Mouse (Mus musculus): ENCODE measurements around the gene Sema4a. TPM values are rescaled to one million over a fixed set of nuclear protein-coding genes. Genes with fewer than 3 reads are reported as not detected.
A peak's percentile ranks its signal among the peaks of the same experiment; 100 is the strongest.

Gene Sema4a
- 22.3 and 25.1 TPM in 2 replicates for polyA plus RNA-seq (2015; fragmentation: Nextera tagmentation; extraction: Ambion mirVana)

DNA sequence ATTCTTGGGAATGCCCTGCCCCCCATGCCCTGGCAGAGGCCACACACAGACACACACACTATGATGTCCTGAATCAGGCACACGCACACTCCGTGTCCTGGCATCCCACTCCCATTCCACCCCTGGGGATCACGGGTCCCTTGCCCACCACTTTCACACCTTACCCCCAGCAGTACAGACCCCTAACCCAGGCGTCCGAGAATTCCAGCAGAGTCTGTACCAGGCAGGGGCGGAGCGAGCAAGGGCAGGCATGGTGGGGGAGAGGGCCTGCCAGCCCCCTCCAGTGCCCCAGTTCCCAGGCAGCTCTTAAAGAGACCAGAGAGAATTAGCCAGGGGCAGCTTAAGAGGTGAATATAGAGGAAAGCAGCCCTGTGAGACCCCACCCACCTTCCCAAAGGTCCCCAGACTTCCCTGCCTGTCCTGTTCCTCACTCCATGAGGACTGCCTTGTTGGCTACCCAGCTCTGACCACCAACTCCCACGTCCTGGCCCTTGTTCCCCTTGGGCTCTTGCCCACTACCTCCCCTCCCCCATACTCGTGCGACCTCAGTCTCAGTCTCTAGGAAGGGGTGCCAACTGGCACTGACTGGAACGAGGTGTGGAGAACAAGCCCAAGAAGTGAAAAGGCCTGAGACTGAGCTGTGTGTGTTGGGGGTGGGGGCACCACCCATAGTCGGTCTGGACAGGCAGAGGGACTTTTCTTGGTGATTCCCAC lies at the start of gene Sema4a:
TSS of gene Sema4a (minus strand) at position 200 of the 714 bp plus-strand sequence.
- H3K4me3 ChIP-seq (replicated peaks), result no peak within 1 kb of the TSS
- H3K9me3 ChIP-seq, result no peaks in the 10 kb centered on the region
- 47% methylated on average over 12 of the region's 12 CpGs for WGBS
- H3K27ac ChIP-seq, result no peak within 1 kb of the TSS
- H3K36me3 ChIP-seq, result no peaks in the 10 kb centered on the region
- H3K27me3 ChIP-seq (replicated peaks), result no peaks in the 10 kb centered on the region
- ATAC-seq (ENCODE audit: insufficient read depth, low FRiP score, low read depth), result no peak
- no peak within 1 kb of the TSS for H3K9ac ChIP-seq
- peaks cover 8% of the 10 kb centered on the region; the same call in 1 of the 2 replicates for H3K4me1 ChIP-seq
- no peak within 1 kb of the TSS for H3K4me2 ChIP-seq

DNA sequence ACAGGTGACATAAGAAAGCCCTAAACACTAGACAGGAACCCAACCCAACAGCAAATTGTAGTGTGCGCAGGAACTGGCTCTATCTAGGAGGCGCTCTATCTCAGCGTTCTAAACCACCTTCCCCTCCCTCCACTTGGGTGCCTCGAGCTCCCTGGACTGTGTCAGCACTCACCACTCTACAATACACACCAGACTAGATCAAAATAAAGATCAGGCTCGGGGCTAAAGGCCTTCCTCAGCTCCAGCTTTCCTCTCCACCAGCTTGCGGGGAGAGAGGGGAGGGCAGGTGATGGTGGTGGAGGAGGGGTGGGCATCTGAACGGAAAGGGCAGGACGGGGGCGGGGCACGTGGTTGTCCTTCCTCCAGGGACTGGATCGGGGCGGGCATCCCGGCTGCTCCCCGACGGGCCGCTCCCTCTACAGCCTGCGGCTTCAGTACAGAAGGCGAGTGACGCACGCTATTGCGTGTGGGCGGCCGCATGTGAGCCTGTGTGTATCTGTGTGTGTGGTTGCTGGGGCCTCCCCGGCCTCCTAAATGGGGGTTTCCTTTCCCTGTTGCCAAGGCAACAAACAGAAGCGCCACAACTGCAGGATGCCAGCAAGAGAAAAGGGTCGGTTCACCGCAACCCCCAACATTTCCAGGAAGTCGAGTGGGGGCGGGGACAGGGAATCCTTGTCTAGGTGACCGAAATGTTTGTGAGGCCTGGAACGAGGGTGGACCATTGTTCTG lies 48.9 kb upstream of the Sema4a start, which contains the start of gene Lmna:
TSS of gene Lmna (minus strand) at position 265 of the 729 bp plus-strand sequence.
- peak within 1 kb of the TSS; percentile 91 for H3K27ac ChIP-seq
- no peaks in the 10 kb centered on the region for H3K27me3 ChIP-seq (replicated peaks)
- H3K4me2 ChIP-seq, result peak within 1 kb of the TSS; percentile 52
- no peaks in the 10 kb centered on the region for H3K36me3 ChIP-seq
- peaks cover 42% of the 10 kb centered on the region for H3K4me1 ChIP-seq
- peak within 1 kb of the TSS; percentile 36 for H3K4me3 ChIP-seq (replicated peaks)
- no peaks in the 10 kb centered on the region for H3K9me3 ChIP-seq
- WGBS, result under 1% methylated on average over 31 of the region's 31 CpGs
- H3K9ac ChIP-seq, result no peak within 1 kb of the TSS
- peak; percentile 93 for ATAC-seq (ENCODE audit: insufficient read depth, low FRiP score, low read depth)

DNA sequence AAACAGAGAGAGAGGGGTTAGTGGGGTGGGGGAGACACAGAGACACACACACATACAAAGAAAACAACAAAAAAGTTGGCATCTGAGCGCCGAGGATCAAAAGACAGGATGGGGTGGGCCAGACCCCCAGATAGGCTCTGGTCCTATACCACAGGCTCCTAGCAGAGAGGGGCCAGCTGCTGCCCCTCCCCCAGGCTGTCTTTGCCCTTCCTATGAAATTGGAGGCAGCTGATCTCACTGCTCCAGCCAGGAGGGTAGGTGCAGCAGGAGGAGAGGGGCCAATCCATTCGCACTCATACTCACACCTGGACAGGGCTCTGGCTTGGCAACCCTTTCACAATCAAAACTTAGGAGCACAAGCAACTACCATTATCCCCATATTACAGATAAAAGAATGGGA lies 48.3 kb upstream of the Sema4a start:
- ATAC-seq (ENCODE audit: insufficient read depth, low FRiP score, low read depth), result peak; percentile 3; the same call in 1 of the 2 replicates
- H3K4me2 ChIP-seq, result peak overlapping the region; percentile 52
- peaks cover 39% of the 10 kb centered on the region for H3K4me1 ChIP-seq
- no peaks in the 10 kb centered on the region for H3K9me3 ChIP-seq
- H3K27me3 ChIP-seq (replicated peaks), result no peaks in the 10 kb centered on the region
- H3K36me3 ChIP-seq, result no peaks in the 10 kb centered on the region
- no peak overlapping the region for H3K9ac ChIP-seq
- peak overlapping the region; percentile 36; the same call in 1 of the 2 replicates for H3K4me3 ChIP-seq (replicated peaks)
- peak overlapping the region; percentile 91 for H3K27ac ChIP-seq
- 63% methylated on average over 3 of the region's 3 CpGs for WGBS

DNA sequence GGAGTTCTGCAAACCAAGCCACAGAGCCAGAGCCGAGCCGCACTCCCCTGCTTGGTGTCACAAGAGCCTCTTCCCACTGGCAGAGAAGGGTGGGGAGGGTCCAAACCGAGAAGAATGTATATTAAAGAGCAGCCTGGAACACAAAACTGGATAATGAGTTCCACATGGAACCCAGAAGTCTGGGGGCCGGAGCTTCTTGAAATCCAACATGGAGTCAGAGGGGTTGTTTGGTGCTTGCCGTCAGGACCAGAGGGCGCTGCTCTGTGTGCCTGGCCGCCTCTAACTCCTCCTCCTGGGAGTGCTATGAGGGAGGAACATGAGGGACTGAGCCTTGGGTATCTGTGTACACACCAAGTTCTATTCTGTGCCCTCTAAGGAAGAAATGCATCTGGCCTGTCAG lies 44.8 kb upstream of the Sema4a start:
- 52% methylated on average over 7 of the region's 7 CpGs for WGBS
- Histone ChIP-seq H3K36me3 (no peaks in the 10 kb centered on the region), H3K4me1 (peaks cover 33% of the 10 kb centered on the region)

DNA sequence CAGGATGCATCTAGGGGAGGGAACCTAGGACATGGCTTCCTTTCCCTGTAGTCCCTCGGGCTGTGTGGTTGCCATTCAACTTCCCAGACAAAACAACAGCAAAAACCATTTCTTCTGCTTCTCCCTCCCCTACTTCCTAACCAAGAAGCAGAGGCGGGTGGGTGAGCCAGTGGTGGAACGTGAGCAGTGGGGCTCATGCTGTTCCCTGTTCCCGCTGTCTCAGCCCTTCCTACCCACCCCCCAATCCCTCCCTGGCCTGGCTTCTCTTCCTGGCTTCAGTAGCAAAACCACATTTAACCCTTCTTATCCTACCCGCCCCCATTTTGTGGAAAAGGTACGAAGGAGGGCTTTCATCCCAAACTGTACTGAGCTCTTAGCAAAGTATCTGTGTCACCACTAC lies 44.1 kb upstream of the Sema4a start:
- Histone ChIP-seq H3K4me3 (replicated peaks) (no peak overlapping the region), H3K27me3 (replicated peaks) (no peaks in the 10 kb centered on the region), H3K27ac (peak overlapping the region; percentile 65; the same call in 1 of the 2 replicates), H3K9ac (no peak overlapping the region), H3K36me3 (no peaks in the 10 kb centered on the region), H3K4me1 (peaks cover 40% of the 10 kb centered on the region), H3K9me3 (no peaks in the 10 kb centered on the region), H3K4me2 (no peak overlapping the region)
- no peak for ATAC-seq (ENCODE audit: insufficient read depth, low FRiP score, low read depth)
- WGBS, result 56% methylated on average over 6 of the region's 6 CpGs

More for the DNA sequence above, 44.8 kb upstream of the Sema4a start:
- Histone ChIP-seq H3K9me3 (no peaks in the 10 kb centered on the region), H3K4me3 (replicated peaks) (no peak overlapping the region), H3K9ac (no peak overlapping the region), H3K27me3 (replicated peaks) (no peaks in the 10 kb centered on the region), H3K4me2 (no peak overlapping the region), H3K27ac (peak overlapping the region; percentile 12; the same call in 1 of the 2 replicates)
- no peak for ATAC-seq (ENCODE audit: insufficient read depth, low FRiP score, low read depth)

DNA sequence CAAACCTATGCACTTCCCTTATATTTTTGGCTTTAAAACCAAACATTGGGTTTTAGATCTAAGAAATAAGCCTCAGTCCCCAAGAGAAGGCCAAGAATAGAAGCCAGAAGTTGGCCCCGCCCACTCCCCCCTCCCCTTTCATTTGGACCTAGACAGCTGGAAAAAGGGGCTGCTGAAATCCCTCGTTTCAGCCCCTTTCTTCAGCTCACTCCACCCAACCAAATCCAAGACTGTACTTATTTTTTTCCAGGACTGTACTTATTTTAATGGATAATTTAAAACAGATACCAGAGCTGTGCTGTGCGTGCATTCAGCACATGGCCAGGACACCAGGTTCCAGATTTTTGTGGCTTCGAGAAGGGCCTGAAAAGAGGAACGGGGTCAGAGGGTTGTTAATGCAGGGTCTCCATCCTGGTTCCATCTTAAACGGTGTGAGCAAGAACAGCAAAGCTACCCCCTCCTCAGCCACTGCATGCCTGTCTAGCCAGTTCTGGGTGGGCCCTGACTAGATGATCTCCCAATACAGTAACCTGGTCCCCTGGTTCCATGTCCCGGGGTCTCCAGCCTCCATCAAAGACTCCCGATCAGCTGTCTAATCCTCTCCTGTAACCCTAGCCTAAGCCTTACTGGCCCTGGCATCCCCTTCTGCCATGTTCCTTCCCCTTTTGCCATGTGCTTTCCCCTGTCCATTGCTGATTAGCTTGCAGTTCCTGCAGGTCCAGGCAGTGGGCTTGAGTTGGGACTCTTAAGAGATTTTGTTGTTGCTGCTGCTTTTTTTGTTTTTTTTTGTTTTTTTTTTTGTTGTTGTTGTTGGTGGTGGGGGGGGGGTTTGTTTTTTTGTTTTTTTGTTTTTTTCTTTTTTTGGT lies 43.1 kb upstream of the Sema4a start:
- peak overlapping the region; percentile 85; the same call in 1 of the 2 replicates for H3K4me2 ChIP-seq
- no peak for ATAC-seq (ENCODE audit: insufficient read depth, low FRiP score, low read depth)
- 39% methylated on average over 8 of the region's 8 CpGs for WGBS
- H3K4me3 ChIP-seq (replicated peaks), result no peak overlapping the region
- H3K27ac ChIP-seq, result peak overlapping the region; percentile 94
- no peaks in the 10 kb centered on the region for H3K9me3 ChIP-seq
- no peak overlapping the region for H3K9ac ChIP-seq
- H3K4me1 ChIP-seq, result peaks cover 39% of the 10 kb centered on the region
- H3K27me3 ChIP-seq (replicated peaks), result no peaks in the 10 kb centered on the region
- no peaks in the 10 kb centered on the region for H3K36me3 ChIP-seq

DNA sequence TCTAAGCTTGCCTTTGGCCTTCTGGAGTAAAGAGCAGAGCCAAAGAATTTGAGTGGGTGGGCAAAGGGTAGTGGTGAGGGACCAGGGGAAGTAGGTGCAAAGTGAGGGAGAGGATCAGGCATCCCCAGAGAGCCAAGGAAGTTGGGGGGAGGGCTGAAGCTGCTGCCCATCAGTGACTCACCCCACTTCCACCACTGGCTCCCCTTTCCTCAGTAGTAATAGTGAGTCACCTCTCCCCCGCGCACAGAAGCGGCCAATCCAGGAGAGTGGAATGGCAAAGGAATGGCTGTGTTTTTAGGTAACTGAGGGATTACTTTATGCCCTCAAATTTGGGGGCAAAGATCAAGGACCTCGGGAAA lies 42.5 kb upstream of the Sema4a start:
- no peak overlapping the region for H3K9ac ChIP-seq

DNA sequence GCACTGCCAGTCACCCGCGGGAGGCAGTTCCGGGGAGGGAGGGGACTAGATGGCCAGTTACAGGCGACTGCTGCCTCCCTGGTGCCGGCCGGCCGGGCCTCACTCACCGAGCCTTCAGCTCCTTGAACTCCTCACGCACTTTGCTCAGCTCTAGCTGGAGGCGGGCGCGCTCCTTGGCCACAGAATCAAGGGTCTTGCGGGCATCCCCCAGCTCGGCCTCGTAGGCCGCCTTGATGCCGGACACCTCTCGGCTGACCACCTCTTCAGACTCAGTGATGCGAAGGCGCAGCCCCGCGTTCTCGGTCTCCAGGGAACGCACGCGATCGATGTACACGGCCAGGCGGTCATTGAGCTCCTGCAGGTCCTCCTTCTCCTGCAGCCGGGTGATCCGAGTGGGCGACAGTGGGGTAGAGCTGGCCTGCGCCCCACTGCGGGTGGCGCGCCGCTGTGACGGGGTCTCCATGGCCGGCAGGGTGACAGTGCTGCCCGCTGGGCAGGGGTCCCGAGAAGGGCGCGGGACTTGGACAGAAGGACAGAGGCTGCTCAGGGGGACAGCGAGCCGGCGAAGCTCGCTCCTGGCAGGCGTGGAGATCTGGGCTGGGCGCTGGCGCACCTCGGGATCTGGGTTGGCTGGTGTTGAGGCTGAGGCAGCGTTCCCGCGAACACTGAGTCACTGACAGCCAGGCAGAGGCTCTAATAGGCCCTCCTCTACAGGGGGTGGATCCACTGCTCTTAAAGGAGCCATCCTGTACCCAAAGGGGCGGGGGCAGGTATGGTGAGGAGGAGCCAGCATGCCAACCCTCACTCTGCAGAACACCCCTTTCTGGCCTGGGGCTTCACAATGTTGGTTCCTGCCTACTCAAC lies 41.9 kb upstream of the Sema4a start:
- 1% methylated on average over 52 of the region's 55 CpGs for WGBS
- Histone ChIP-seq H3K9me3 (no peaks in the 10 kb centered on the region), H3K36me3 (no peaks in the 10 kb centered on the region), H3K9ac (peak overlapping the region; percentile 92), H3K27ac (peak overlapping the region; percentile 94), H3K4me2 (peak overlapping the region; percentile 85), H3K4me3 (replicated peaks) (peak overlapping the region; percentile 68), H3K4me1 (peaks cover 40% of the 10 kb centered on the region), H3K27me3 (replicated peaks) (no peaks in the 10 kb centered on the region)
- peak; percentile 94 for ATAC-seq (ENCODE audit: insufficient read depth, low FRiP score, low read depth)

More for the DNA sequence above, 42.5 kb upstream of the Sema4a start:
- H3K27me3 ChIP-seq (replicated peaks), result no peaks in the 10 kb centered on the region
- peak overlapping the region; percentile 68 for H3K4me3 ChIP-seq (replicated peaks)
- H3K36me3 ChIP-seq, result no peaks in the 10 kb centered on the region
- peak; percentile 23 for ATAC-seq (ENCODE audit: insufficient read depth, low FRiP score, low read depth)
- peak overlapping the region; percentile 85 for H3K4me2 ChIP-seq
- WGBS, result 14% methylated on average over 4 of the region's 4 CpGs
- peaks cover 39% of the 10 kb centered on the region for H3K4me1 ChIP-seq
- peak overlapping the region; percentile 94 for H3K27ac ChIP-seq
- no peaks in the 10 kb centered on the region for H3K9me3 ChIP-seq

DNA sequence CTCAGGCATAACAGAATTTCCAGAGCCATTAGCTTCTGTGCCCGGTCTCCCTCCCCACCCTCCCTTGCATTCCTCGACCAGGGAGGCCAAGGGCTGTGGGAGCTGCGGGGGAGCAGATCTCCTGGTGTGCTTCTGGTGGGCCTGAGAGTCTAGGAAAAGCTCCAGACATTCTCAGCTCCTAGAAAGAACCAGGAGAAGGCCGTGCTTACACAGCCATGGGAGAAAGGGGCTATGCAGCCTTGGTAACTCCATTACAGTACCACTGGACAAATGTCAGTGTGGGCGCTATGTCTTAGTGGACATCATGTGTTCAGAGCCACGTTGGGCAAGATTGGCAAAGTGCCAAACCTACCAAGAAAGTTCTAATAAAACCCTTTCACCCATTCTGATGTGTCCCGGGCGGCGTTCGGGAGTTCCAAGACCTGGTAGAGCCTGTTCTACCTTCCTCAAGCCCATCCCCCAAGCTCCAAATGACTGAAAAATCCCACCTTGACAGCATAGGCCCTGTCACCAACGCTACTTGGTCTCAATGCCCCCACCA lies 41.1 kb upstream of the Sema4a start:
- Histone ChIP-seq H3K27me3 (replicated peaks) (no peaks in the 10 kb centered on the region), H3K4me2 (peak overlapping the region; percentile 85), H3K36me3 (no peaks in the 10 kb centered on the region), H3K4me3 (replicated peaks) (peak overlapping the region; percentile 68), H3K27ac (peak overlapping the region; percentile 94), H3K4me1 (peaks cover 45% of the 10 kb centered on the region), H3K9ac (peak overlapping the region; percentile 92), H3K9me3 (no peaks in the 10 kb centered on the region)
- WGBS, result 19% methylated on average over 11 of the region's 11 CpGs
- ATAC-seq (ENCODE audit: insufficient read depth, low FRiP score, low read depth), result no peak

DNA sequence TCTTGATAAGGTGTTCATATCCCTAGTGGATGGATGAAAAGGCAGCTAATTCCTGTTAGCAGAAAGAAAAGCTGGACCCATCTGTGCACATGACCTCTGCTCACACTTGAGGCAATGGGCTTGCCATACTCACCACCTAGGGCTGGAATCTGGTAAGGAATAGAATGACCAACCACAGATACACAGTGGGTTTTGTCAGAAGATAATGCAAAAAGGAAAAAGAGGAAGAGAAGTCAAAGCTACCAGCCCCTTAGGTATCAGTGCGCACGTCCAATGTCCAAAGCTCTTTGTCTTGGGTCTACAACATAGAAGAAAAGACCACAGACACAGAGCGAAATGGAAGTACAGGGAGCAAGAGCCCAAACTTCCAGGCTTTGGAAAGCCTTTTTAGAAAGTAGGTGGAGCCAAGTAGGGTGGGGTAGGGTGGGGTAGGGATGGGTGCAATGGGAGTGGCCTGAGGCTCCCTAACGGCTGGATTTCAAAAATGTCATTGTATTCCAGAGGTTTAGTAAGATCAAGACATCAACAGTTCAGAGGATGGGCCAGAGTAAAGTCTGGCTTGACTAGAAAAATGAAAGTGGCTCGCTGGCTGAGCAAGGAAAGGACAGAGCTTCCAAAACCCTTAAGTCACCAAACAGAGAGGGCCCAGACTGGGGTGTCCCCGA lies 40.5 kb upstream of the Sema4a start:
- Histone ChIP-seq H3K27ac (peak overlapping the region; percentile 94), H3K36me3 (no peaks in the 10 kb centered on the region), H3K4me1 (peaks cover 45% of the 10 kb centered on the region), H3K4me3 (replicated peaks) (peak overlapping the region; percentile 68), H3K27me3 (replicated peaks) (no peaks in the 10 kb centered on the region), H3K4me2 (peak overlapping the region; percentile 85), H3K9me3 (no peaks in the 10 kb centered on the region), H3K9ac (peak overlapping the region; percentile 92)
- no peak for ATAC-seq (ENCODE audit: insufficient read depth, low FRiP score, low read depth)
- 49% methylated on average over 6 of the region's 6 CpGs for WGBS
